Mouse (Mus musculus) hindlimb bud, embryonic 11.5 days (tissue): Measurements from ENCODE around the gene Gmpr2.
A peak's percentile ranks its signal among the peaks of the same experiment; 100 is the strongest.

Experiments
- DNase-seq: peaks from one replicate; pipeline ENCODE4 v3.0.0-alpha.2; 2012; ENCODE audit warnings: low read depth, low spot score; ENCODE audit errors: extremely low spot score

The Gmpr2 gene

DNA sequence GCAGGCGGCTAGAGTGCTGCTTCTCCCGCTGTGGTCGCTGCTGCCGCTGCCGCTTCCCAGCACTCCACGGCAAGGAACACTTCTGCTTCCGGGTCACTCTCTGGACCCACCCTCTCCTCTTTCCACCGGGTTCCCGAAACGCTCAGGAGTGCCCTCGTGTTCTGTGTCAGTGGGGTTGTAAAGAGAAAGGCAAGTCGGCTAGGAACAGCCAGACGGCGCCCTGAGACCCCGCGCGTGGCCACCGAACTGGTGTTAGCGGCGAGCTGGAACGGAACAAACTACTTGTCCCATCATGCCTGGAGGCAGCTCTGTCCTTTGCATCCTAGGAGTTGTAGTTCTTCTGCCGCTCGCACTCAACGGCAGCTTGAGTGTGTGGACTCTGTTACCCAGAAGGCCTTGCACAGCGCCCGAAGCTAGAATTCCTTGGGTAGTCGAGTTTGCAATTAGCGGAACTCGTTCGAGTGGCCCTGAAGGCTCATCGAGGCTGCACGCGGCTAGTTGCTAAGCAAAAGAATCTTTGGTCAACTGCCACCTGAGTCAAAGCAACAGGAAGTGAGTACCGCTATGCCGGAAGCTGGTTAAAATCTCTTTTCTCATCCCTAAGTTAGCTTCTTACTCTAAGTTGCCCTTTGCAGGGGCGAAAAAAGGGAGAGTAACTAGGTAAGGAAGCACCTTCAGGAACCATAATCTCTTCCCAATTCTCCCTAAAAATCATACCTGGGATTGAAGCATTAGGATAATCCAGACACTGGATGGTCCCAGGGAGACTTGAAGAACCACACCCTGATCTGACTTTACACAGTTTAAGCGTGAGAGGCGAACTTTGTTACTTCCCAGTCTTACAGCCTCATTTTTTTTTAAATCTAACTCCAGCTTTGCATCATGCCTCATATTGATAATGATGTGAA is at the start of gene Gmpr2, which contains the start of gene Nedd8:
Gene Gmpr2 (plus strand): TSS at position 109 of the 908 bp plus-strand sequence.
Gene Nedd8 (minus strand): TSS at position 292 of the 908 bp plus-strand sequence.
- peak; percentile 91 for DNase-seq

DNA sequence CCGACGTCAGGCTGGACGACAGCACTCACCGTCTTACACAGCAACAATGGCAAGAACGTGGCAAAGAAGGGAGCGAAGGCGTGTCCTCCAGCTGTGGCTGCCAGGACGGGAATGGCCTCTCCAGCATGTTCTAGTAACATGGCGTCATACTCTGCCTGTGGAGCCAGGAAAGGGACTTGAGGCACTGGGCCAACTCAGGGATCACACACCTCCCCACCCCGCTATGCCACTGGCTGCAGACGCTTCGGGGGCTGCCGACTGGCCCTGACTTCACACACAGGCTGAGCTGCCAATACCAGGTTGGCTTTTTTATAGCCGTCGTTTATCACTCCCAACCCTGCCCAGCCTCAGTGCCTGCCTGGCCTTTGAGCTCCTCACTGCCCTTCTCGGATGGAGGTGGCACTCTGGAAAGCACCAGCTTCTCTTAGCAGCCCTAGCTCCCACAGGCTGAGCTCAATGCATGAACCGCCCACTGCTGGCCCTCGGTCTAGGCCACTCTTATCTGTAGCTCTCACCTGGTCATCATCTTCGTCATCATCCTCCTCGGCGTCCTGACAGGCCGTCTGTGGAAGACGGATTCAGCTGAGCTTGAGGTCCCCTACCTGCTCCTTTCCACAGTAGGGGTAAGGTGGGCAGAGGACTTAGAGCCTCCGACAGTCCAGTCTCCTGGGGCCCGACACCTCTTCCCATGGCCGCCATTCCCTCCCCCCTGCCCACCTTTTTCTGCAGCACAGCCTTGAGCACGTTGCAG is 43.5 kb upstream of the Gmpr2 start:
- no peak for DNase-seq

DNA sequence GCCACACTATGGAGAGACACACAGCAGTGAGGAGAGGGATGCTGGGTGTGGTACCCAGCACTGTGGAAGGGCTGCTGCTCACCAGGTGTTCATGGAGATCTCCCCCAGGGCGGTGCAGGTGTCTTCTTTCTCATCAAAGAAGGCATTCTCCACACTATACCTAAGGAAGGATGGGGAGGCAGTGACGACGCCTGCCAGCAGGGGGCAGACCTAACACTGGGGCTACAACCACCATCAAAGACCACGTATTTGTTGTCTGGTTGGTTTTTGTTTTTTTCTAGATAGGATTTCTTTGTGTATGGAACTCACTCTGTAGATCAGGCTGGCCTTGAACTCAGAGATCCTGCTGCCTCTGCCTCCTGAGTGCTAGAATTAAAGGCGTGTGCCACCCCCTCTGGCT is 42.4 kb upstream of the Gmpr2 start:
- no peak for DNase-seq

DNA sequence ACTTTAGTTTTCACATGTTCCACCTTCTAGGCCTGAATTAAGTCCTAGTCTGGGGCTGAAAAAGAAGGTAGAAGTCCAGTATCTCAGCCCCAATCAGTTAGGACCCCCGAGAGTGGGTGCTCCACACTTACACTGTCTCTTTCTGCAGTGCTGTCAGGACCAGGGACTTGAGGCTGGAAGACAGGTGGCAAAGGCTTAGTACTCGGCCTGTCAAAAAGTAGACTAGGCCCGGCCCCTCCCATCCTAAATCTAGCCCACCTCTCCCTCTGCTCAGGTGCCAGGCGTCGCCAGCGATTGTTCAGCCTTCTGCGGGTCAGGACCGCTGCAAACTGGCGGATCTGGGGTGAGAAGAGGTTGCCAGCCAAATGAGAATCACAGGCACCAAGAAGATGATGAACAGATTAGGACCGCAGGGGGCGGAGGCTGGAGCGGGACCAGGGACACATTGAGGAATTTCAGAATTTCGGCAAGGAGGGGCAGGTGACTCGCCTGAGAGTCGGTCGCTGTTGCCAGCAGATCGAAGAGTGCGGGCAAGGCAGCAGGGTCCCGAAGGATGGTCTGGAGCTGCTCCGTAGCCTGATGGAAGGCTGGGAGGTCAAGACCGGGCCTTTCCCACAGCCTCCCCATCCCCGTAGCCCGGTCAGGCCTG is 36.7 kb upstream of the Gmpr2 start:
- DNase-seq = no peak

DNA sequence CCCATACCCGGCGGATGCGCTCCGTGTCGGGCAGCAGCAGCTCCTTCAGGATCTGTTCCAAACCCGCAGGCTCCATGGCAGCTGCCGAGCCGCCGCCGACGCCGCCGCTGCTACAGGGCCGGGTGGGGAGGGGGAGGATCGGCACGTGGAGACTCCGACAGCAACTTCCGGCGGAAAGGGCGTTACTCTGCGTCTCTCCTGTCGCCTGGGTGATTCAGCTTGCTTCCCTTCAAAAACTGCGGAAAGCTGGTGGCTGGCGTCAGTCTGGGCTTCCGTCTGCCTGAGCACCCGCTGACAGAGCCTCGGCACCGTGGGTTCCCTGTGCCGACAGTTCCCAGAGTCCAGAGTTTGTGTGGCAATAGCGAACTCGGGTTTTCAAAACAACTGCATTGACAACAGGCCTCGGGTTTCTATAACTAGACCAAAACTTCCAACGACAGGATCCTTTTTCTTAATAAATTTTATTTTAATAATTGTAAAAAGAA is 36.2 kb upstream of the Gmpr2 start, which contains the start of gene Ipo4:
Gene Ipo4 (minus strand): TSS at position 435 of the 485 bp plus-strand sequence.
- peak; percentile 57 for DNase-seq

DNA sequence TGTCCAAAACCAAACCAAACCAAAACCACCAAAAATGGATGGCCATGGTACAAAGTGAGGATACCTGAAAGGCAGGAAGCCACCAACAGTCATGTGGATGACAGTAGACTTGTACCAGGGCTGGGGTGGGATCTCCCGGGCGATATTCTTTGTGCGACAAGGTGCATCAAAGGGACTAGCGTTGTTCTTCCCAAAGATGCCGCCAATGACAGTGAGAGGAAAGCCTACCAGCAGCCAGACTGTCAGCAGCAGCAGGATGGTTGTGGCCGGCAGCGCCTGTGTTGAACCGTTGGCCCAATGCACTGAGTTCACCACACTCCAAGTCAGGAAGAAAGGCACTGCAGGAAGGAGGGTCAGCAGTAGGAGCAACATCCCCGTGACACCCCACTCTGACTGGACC is 33.9 kb upstream of the Gmpr2 start, which contains the start of gene Gm49378:
Gene Gm49378 (minus strand): TSS at position 101 of the 400 bp plus-strand sequence.
- DNase-seq = no peak

DNA sequence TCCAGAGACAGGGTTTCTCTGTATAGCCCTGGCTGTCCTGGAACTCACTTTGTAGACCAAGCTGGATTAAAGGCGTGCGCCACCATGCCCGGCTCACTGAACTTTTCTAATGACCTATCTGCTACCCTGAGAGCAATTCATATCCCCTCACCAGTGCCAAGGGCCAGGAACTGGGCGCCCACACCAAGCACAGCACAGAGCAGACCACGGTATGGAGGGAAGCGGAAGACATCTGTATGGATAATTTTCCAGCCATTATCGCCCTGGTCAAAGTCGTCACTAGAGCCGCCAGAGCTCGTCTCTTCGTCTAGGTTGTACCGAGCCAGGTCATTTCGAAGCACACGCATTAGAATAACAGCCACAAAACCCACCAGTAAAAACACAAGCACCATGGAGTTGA is 30.9 kb upstream of the Gmpr2 start:
- no peak for DNase-seq

DNA sequence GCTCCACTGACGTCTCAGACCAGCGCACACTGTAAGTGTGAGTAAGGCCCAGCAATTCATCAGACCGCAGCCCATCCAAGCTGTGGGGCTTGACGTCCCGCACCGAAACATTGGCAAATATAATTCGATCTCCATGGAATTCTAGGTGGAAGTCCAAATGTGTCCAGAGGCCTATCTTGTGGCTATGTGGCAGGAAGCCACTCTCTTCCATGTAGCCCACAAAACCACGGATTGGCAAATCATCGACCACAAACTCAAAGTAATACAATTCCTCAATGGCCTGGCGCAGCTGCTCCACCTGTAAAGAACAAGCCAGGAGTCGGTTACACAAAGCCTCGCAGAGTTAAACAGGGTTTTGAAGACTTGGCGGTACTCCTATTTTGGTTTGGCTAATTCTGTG is 30.4 kb upstream of the Gmpr2 start:
- no peak for DNase-seq

DNA sequence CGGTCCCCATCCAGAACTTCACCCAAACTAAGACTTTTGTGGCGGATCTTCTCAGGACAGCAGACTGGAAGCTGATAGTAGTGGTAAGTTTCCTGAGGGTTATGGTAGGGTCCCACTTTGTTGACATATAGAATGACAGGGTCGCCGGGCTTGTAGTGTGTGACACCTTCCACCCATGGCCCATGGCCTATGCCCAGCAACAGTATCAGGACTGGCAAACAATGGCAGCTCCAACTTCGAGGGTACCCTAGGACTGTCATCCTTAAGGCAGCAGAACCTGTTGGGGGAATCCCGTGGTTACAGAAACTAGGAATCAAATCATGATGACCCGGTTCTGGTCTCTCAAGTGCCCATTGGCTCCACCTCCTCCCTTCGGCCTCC is 29.1 kb upstream of the Gmpr2 start:
- DNase-seq = no peak

DNA sequence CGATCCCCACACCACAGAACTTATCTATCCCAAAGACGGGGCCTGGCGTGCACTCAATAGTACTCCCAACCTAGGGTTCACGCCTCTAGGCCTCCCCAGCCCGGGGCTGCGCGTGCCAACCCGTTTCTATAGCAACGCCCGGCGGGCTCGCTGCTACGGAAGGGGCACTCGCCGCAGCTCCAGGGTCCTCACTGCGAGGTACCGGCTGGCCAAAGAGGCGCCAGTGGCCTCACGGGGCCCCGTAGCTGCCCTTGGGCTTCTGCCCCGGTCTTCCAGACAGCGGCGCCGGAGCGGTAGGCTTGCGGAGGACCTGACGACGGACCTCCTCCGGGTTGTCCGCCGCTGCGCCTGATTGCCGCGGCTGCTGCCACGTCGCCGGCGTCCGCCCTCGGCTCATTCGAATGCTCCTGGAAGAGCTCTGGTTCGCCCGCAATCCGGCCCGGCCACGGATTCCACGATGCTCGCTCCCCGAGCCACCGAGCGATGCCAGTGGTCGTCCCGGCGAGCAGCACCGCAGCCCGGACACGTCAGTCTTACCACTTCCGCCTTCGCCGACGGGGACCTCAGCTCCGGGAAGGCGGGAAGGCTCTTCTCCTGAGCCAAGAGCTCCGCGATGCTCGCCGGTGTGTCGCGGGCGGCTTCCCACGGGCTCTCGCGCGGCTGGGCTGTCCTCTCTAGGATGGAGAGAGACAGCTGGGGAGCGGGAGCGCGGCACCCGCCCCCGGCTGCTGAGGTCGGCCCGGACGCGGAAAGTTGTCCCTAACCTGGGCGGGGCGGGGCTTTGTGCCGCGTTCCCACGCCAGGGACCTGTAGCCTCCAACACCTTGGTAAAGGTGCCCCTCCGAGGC is 28.5 kb upstream of the Gmpr2 start, which contains the start of gene Tm9sf1:
Gene Tm9sf1 (minus strand): TSS at position 747 of the 848 bp plus-strand sequence.
- no peak for DNase-seq

DNA sequence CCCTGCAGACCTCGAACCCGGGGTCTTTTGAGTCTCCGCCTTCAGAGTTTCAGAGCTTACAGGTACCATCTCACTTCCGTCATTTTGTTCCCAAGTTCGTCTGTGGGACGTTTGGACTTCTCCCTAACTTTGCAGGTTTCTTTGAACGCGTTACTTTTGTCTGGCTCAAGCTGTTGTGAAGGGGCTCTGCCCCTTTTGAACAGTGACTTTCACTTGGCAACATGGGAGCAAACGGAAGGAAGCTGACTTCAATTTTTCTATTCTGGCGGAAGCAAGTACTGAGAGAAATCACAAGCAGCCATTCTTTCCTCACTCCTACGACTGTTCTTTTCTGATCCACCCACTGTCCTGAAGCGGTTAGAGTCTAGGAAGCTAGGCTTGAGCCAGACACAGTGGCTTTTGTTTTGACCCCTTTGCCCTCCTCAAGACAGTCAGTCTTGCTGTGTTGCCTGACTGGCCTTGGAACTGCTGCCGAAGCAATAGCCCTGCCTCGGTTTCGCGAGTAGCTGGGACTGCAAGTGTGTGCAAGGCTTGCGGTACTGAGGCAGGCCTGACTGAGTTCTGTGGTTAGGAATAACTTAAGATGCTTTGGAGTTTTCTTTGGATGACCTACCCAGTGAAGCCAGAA is 27.4 kb upstream of the Gmpr2 start:
- no peak for DNase-seq

DNA sequence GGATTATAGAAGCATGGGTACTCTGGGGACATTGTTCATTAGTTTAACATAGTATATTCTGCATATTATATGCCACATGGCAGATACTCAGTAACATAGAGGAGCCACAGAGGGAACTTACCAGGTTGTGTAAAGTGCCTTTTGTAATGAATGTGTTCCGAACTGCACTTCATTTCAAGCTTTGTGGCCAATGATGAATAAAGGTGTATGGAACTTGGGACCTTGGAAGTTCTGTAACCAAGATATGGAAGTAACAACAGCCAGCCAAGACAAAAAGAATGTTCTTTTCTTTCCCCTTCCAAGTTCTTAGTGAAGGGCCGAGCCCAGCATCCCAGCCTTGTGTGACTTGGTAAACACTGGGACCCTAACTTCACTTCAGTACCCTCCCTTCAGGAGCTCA is 21.9 kb upstream of the Gmpr2 start, which contains the start of gene Tssk4:
Gene Tssk4 (plus strand): TSS at position 301 of the 400 bp plus-strand sequence.
- DNase-seq = no peak

DNA sequence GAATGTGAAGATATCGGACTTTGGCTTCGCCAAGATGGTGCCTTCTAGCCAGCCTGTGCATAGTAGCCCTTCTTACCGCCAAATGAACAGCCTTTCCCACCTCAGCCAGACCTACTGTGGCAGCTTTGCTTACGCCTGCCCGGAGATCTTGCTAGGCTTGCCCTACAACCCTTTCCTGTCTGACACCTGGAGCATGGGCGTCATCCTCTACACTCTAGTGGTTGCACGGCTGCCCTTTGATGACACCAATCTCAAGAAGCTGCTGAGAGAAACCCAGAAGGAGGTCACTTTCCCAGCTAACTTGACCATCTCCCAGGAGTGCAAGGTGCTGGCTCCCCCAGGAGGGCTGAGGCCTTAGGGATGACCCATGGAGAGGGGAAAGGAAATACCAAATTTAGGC is 20.2 kb upstream of the Gmpr2 start:
- DNase-seq = no peak

DNA sequence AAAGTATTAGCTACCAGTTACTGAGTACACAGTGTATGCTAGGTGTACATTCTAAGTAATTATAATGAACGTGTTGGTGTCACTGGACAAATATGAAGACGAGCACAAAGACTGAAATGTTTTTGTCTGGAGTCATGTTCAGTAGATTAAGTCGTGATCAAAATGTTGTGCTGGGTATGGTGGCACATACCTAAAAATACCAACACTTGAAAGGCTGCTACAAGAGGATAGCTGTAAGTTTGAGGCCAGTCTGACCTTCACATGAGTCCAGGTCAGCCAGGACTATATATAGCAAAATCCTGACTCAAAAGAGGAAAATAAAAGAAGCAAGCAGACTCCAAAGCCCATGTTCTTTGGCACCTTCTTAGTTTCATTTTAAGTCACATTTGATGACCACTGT is 14.8 kb upstream of the Gmpr2 start:
- no peak for DNase-seq

DNA sequence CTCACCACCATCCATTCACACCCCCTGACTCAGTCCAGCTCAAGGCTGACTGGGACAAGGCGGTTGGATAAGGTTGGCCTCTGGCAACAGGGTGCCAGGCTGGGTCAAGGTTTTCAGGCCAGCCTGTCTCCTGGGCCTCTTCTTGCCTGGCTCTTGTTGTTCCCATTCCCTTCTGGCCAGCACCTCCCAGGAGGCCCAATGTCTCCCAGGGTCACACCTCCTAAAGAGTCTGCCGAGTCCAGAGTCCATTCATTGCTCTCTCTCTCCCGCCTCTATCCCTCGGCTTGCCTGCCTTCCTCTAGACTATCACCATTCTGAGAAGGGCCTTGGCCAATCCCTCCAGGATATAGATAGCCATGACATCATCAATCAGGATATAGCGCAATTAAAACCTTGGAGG is 13.7 kb upstream of the Gmpr2 start:
- DNase-seq = no peak

DNA sequence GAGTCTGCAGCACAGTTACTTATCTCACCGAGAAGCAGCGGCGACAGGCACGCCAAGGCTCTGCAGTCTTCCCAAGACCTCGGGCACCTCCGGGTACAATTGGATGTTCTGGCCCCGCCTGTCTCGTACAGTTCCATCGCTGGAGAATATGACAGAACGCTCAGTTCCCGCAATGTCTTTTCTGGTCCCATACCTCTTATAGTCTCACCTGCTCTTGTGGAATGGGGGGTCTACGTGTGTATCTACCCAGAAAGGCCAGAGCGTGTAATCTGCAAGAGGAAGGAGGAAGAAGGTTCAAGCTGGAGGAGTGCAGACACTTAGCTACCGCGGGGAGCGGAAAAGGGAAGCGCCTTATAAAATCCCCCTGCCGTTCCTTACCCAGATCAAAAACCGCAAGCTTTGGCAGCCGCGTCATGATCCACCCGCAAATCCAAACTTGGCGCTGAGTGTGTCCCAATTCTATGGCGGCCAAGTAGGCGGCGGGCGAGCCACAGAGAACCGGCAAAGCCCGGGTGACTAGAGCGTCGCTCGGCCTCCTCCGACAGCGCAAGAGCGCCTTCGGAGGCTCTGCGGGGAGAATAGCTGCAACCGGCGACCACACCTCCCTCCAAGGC is 11.7 kb upstream of the Gmpr2 start, which contains the start of gene Mdp1:
Gene Mdp1 (minus strand): TSS at position 549 of the 614 bp plus-strand sequence.
- no peak for DNase-seq

DNA sequence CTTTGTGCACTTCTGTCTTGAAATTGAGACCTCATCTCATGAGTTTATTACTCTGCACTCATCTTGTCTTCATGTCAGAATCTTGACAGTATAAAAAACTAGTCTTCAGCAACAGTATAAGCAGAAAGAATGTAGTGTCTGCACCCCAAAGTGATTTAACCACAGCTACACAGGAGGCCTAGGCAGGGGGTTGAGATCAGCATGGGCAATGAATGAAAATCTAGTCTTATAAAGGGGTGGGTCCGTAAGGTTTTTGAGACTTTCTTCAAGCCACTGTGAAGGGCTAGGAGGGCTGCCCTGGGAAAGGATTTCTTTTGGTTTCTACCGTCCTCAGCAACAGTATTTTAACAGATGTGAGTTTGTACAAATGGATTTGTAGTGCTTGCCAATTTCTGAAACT is 11.1 kb upstream of the Gmpr2 start:
- no peak for DNase-seq

DNA sequence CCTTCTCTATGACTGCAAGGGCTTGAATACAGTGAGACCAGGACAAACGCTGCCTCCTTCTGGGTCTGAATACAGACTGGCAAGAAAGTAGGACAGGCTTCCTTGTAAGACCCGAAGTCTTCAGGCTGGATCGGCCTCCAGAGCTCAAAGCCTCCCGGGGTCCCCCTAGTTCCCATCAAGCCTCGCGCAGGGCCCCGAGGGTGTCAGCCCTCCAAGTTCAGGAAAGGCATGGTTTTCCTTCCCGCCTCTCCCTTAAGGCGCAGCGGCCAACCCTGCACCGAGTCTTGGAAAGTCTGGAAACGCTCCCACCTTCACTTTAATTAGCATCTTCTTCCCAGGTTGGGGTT is 282 bp upstream of the Gmpr2 start:
- no peak for DNase-seq

DNA sequence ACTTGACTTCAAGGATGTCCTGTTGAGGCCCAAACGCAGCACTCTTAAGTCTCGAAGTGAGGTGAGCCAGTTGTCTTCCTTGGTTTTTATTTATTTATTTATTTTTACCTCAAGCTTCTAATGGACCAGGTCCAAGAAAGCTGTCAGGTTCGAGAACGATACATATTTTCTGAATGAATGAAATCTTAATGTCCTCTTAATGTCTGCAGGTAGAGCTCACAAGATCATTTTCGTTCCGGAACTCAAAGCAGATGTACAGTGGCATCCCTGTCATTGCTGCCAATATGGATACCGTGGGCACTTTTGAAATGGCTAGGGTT is 960 bp downstream of the Gmpr2 start:
- no peak for DNase-seq
